ENCODE assay signal across 15 mouse cellular contexts in the genomic region with DNA sequence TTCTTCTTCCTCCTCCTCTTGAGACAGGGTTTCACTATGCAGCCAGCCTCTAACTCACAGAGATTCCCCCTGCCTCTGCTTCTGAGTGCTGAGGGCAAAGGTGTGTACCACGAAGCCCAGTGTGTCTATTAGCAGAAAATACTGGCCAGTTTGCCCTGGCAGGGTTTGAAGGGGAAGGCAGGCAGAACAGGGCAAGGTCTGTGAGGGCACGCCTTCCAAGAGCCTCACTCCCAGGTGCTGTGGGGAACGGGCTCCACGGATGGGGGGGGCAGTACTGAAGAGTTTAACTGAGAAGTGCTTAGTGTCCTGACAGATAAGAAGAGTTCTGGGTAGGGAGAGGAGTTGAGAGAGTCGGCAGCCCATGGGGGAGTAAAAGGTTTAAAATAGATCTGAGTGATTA. TPM values are rescaled to one million over a fixed set of nuclear protein-coding genes. Genes with fewer than 3 reads are reported as not detected.
DNase-seq lines count a peak whose midpoint lies in the region; ATAC-seq and TF ChIP-seq lines count a peak whose summit lies in the region.
"Had no signal": no experiment of that assay in that cellular context is flagged by ENCODE, and none has a peak within 500 bp of the region (broad histone marks: within the 10 kb centered on the region; RNA-seq: fewer than 3 reads in every experiment).

No protein-coding gene starts in this region.

- ATAC-seq in liver, embryonic 13.5 days (ENCODE audit: low read depth): peak; percentile 53
- no peak for ATAC-seq in midbrain, embryonic 13.5 days
- ATAC-seq: lung, postnatal 0 days had no signal

- no peak for TF ChIP-seq EP300 in heart, adult 2 months (IDR thresholded peaks at IDR 0.05; ENCODE audit: insufficient read depth, low read depth, low read length)

- no peaks in the 10 kb centered on the region for H3K9me3 ChIP-seq in heart, embryonic 10.5 days
- H3K9me3 ChIP-seq in liver, embryonic 13.5 days (replicated peaks): no peaks in the 10 kb centered on the region
- H3K9me3 ChIP-seq in midbrain, embryonic 13.5 days: no peaks in the 10 kb centered on the region

- TF ChIP-seq CTCF in heart, adult 2 months (IDR thresholded peaks at IDR 0.05): no peak

- H3K9ac ChIP-seq in heart, adult 2 months (ENCODE audit: low read depth, low read length): no peak overlapping the region
- 0 out of 2 replicates have a peak overlapping the region, but pooled peaks have one; percentile 29 for H3K9ac ChIP-seq in liver, embryonic 13.5 days
- H3K9ac ChIP-seq in midbrain, embryonic 13.5 days (replicated peaks): no peak overlapping the region
- H3K9ac ChIP-seq: heart, embryonic 13.5 days had no signal

- intact Hi-C loops in heart, adult 2 months (cut with DNase I): no loop called here

- 34% methylated on average over 5 of the region's 5 CpGs for WGBS in heart, embryonic 10.5 days
- WGBS in heart, adult 2 months: 31% methylated on average over 5 of the region's 5 CpGs
- WGBS in liver, embryonic 13.5 days (ENCODE audit: insufficient replicate concordance): 17% methylated on average over 5 of the region's 5 CpGs
- WGBS in midbrain, embryonic 13.5 days: 76% methylated on average over 5 of the region's 5 CpGs

- peak overlapping the region; percentile 53; the same call in 1 of the 2 replicates for H3K27ac ChIP-seq in heart, embryonic 10.5 days
- H3K27ac ChIP-seq in heart, adult 2 months: no peak overlapping the region
- H3K27ac ChIP-seq in liver, embryonic 13.5 days: peak overlapping the region; percentile 34; the same call in 1 of the 2 replicates
- no peak overlapping the region for H3K27ac ChIP-seq in midbrain, embryonic 13.5 days
- H3K27ac ChIP-seq: heart, embryonic 13.5 days had no signal

- peaks cover 34% of the 10 kb centered on the region for H3K4me1 ChIP-seq in heart, embryonic 10.5 days
- peaks cover 3% of the 10 kb centered on the region for H3K4me1 ChIP-seq in heart, adult 2 months (ENCODE audit: control insufficient read depth, insufficient read depth, low read length)
- H3K4me1 ChIP-seq in liver, embryonic 13.5 days (replicated peaks): peaks cover 34% of the 10 kb centered on the region
- peaks cover 18% of the 10 kb centered on the region for H3K4me1 ChIP-seq in midbrain, embryonic 13.5 days (replicated peaks)

- H3K4me2 ChIP-seq in liver, embryonic 13.5 days: peak overlapping the region; percentile 83
- no peak overlapping the region for H3K4me2 ChIP-seq in midbrain, embryonic 13.5 days (replicated peaks)
- H3K4me2 ChIP-seq: midbrain, embryonic 11.5 days had no signal

- peaks cover 2% of the 10 kb centered on the region; the same call in 1 of the 2 replicates for H3K36me3 ChIP-seq in heart, embryonic 10.5 days
- H3K36me3 ChIP-seq in heart, adult 2 months (ENCODE audit: control insufficient read depth, insufficient read depth, low read length): peaks cover 12% of the 10 kb centered on the region
- H3K36me3 ChIP-seq in liver, embryonic 13.5 days: peaks cover 6% of the 10 kb centered on the region; the same call in 1 of the 2 replicates
- H3K36me3 ChIP-seq in midbrain, embryonic 13.5 days: no peaks in the 10 kb centered on the region
- H3K36me3 ChIP-seq: heart, embryonic 13.5 days had no signal

- DNase-seq in heart, embryonic 10.5 days (ENCODE audit: low spot score): no peak
- no peak for DNase-seq in heart, adult 2 months
- DNase-seq in thymus, postnatal 4 days: peak; percentile 35
- no peak for DNase-seq in thymus, adult 18-20 months
- no peak for DNase-seq in liver, embryonic 13.5 days
- DNase-seq in natural killer cell, adult 2 months (ENCODE audit: low spot score in 2 of 2): no peak
- no peak for DNase-seq in right cerebral cortex, postnatal 10 days (ENCODE audit: low spot score in 2 of 2)
- DNase-seq: gastrocnemius, postnatal 25 days; heart, postnatal 4 days; right cerebral cortex, postnatal 4 days; thymus, postnatal 36 days had no signal

- H3K4me3 ChIP-seq in heart, embryonic 10.5 days: no peak overlapping the region
- no peak overlapping the region for H3K4me3 ChIP-seq in heart, adult 2 months
- H3K4me3 ChIP-seq in liver, embryonic 13.5 days (replicated peaks): peak overlapping the region; percentile 89
- no peak overlapping the region for H3K4me3 ChIP-seq in midbrain, embryonic 13.5 days (replicated peaks)

- no peak for TF ChIP-seq POLR2A in heart, adult 2 months (IDR thresholded peaks at IDR 0.05; ENCODE audit: insufficient read depth, low read depth, low read length)

- no peaks in the 10 kb centered on the region for H3K27me3 ChIP-seq in heart, embryonic 10.5 days (ENCODE audit: insufficient read depth, poor library complexity, severe bottlenecking)
- no peaks in the 10 kb centered on the region for H3K27me3 ChIP-seq in heart, adult 2 months (ENCODE audit: control insufficient read depth, insufficient read depth, low read length)
- H3K27me3 ChIP-seq in liver, embryonic 13.5 days: no peaks in the 10 kb centered on the region
- 0 out of 2 replicates have a peak, but pooled peaks cover 3% of the 10 kb centered on the region for H3K27me3 ChIP-seq in midbrain, embryonic 13.5 days
- H3K27me3 ChIP-seq: heart, embryonic 13.5 days had no signal

- H3K79me2 ChIP-seq in heart, adult 2 months (replicated peaks; ENCODE audit: control insufficient read depth, insufficient read depth, low read length): peaks cover 7% of the 10 kb centered on the region

RNA-seq across cellular contexts. Expression of a gene that starts 1.1 kb away (rescaled TPM):
- 31.7 and 33.0 TPM in 2 replicates for polyA plus RNA-seq in heart, embryonic 10.5 days (2016; fragmentation: Nextera tagmentation; extraction: Ambion mirVana)
- 10 to 100 TPM; 68.4 TPM for total RNA-seq in heart, adult 2 months (2021)
- 41.6 and 52.9 TPM in 2 replicates for polyA plus RNA-seq in heart, adult 2 months (2012; rRNA removed)
- 6.3 and 8.6 TPM in 2 replicates for polyA plus RNA-seq in liver, embryonic 13.5 days (2015; fragmentation: Nextera tagmentation; extraction: Ambion mirVana)
- 130 and 134 TPM in 2 replicates for polyA plus RNA-seq in midbrain, embryonic 13.5 days (2015; fragmentation: Nextera tagmentation; extraction: Ambion mirVana)

Comparison
In these comparisons a context has a peak if more than half of its experiments do, and no peak if none do; other contexts are left out.
1. H3K27ac ChIP-seq: peak in heart, embryonic 10.5 days (single experiment) and liver, embryonic 13.5 days (single experiment); none in heart, adult 2 months (single experiment) and midbrain, embryonic 13.5 days (single experiment).